Mouse (Mus musculus) liver, embryonic 13.5 days (tissue): ENCODE results near the gene Inpp4b. TPM values are rescaled to one million over a fixed set of nuclear protein-coding genes. Genes with fewer than 3 reads are reported as not detected.

Experiments used
- ATAC-seq: fragments of 200-750 bp; cut with Nextera tagmentation; 2 replicates; pipeline ENCODE4 v1.8.0; 2017; ENCODE audit warnings: low read depth, mild to moderate bottlenecking, moderate number of reproducible peaks, moderate library complexity
- DNase-seq: peaks from one replicate; pipeline ENCODE4 v3.0.0; 2022
- H3K27ac ChIP-seq: fragments of 300-500 bp; sonication (generic); 2 replicates; pipeline ENCODE4 v1.5.1; 2015; ENCODE audit warnings: moderate library complexity, mild to moderate bottlenecking, inconsistent platforms
- H3K27me3 ChIP-seq: fragments of 300-500 bp; sonication (generic); 2 replicates; pipeline ENCODE4 v1.6.1; 2015; ENCODE audit warnings: mild to moderate bottlenecking, inconsistent platforms
- H3K36me3 ChIP-seq: fragments of 300-500 bp; sonication (generic); 2 replicates; pipeline ENCODE4 v1.6.1; 2015; ENCODE audit warnings: mild to moderate bottlenecking, inconsistent platforms
- H3K4me1 ChIP-seq: fragments of 300-500 bp; sonication (generic); replicated peaks from 2 replicates; pipeline ENCODE4 v1.6.1; 2015; ENCODE audit warnings: inconsistent platforms
- H3K4me2 ChIP-seq: fragments of 300-500 bp; sonication (generic); 2 replicates; pipeline ENCODE4 v1.6.1; 2015; ENCODE audit warnings: inconsistent platforms, mild to moderate bottlenecking, moderate library complexity
- H3K4me3 ChIP-seq: fragments of 300-500 bp; sonication (generic); replicated peaks from 2 replicates; pipeline ENCODE4 v1.5.1; 2015; ENCODE audit warnings: mild to moderate bottlenecking, inconsistent platforms
- H3K9ac ChIP-seq: fragments of 300-500 bp; sonication (generic); 2 replicates; pipeline ENCODE4 v1.6.1; 2015; ENCODE audit warnings: mild to moderate bottlenecking, inconsistent platforms
- H3K9me3 ChIP-seq: fragments of 300-500 bp; sonication (generic); replicated peaks from 2 replicates; pipeline ENCODE4 v1.6.1; 2016; ENCODE audit warnings: inconsistent platforms
- WGBS: fragments of 180-500 bp; shearing (Covaris S2); methylation state at CpG from one replicate; pipeline ENCODE4 v1.1.7; 2015; ENCODE audit not compliant: insufficient replicate concordance; 5-methylcytosine and 5-hydroxymethylcytosine counted together
- polyA plus RNA-seq: library from polyadenylated mRNA; unstranded; fragments of >200 nt; fragmentation: Nextera tagmentation; extraction: Ambion mirVana; gene quantifications from 2 replicates; pipeline ENCODE4 v1.2.1, GENCODE M21; 2015

The Inpp4b gene
- polyA plus RNA-seq, 1 experiment from 2014 or later: 2.2 TPM

GRCm38 (mm10) chr8:81870466-81870865, 528.1 kb downstream of the Inpp4b start:
- no peak overlapping the region for H3K9ac ChIP-seq
- no peaks in the 10 kb centered on the region for H3K9me3 ChIP-seq
- H3K4me3 ChIP-seq: no peak overlapping the region
- ATAC-seq: no peak
- WGBS: 67% methylated on average over 2 of the region's 2 CpGs
- H3K27ac ChIP-seq: no peak overlapping the region
- no peaks in the 10 kb centered on the region for H3K36me3 ChIP-seq
- DNase-seq: no peak
- no peaks in the 10 kb centered on the region for H3K27me3 ChIP-seq
- H3K4me1 ChIP-seq: no peaks in the 10 kb centered on the region
- H3K4me2 ChIP-seq: no peak overlapping the region

DNA sequence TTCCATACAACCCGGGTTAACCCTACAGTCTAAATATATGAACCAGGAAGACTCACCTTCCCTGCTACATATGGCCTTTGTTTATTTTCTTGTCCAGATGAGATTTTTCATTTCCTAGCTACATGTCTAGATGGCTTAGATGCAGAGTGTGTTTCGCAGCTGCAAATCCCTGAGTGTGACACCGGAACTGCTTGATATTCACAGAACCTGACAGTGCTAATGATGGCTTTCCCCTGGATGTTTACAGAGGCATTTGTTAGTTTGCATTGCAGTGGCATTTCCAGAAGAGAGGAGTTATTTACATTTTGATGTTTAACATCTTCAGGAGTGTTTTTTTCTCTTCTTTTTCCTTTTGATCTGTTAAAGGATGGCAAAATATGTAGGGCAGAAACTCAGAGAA, 537.7 kb downstream of the Inpp4b start:
- no peak for ATAC-seq
- no peaks in the 10 kb centered on the region for H3K9me3 ChIP-seq
- no peak for DNase-seq
- WGBS: 67% methylated on average over 3 of the region's 3 CpGs
- no peak overlapping the region for H3K27ac ChIP-seq
- no peaks in the 10 kb centered on the region for H3K27me3 ChIP-seq
- H3K4me3 ChIP-seq: no peak overlapping the region
- H3K36me3 ChIP-seq: no peaks in the 10 kb centered on the region
- H3K9ac ChIP-seq: no peak overlapping the region
- H3K4me2 ChIP-seq: no peak overlapping the region
- no peaks in the 10 kb centered on the region for H3K4me1 ChIP-seq

- DNase-seq (no peak), ATAC-seq (no peak)
- no peaks in the 10 kb centered on the region for H3K9me3 ChIP-seq
- H3K9ac ChIP-seq: no peak overlapping the region
- 62% methylated on average over 5 of the region's 5 CpGs for WGBS
- no peak overlapping the region for H3K4me3 ChIP-seq
- H3K27me3 ChIP-seq: no peaks in the 10 kb centered on the region
- no peaks in the 10 kb centered on the region for H3K4me1 ChIP-seq
- no peak overlapping the region for H3K27ac ChIP-seq
- no peaks in the 10 kb centered on the region for H3K36me3 ChIP-seq
- no peak overlapping the region for H3K4me2 ChIP-seq
These were observed 541.8 kb downstream of the Inpp4b start for GRCm38 (mm10) chr8:81884195-81884594.

DNA sequence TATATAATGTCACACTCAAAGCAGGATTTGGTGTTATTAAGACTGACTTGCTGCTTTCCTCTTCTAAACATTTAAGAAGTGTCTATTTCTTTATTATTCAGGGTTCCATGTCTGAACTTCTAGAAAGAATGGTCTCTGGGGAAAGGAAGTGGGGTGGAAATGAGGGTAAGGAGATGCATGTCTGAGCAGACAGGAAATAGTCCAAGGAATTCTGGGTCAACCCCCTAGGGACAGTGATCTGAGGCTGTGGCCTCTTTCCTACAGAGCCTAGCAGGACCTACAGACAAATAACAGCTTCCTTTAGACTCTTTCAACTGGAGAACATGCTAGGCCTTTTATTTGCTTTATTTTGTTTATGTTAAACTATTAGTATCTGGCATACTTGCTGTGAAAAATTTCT, 546.5 kb downstream of the Inpp4b start:
- H3K4me2 ChIP-seq: no peak overlapping the region
- no peaks in the 10 kb centered on the region for H3K36me3 ChIP-seq
- no peak overlapping the region for H3K27ac ChIP-seq
- DNase-seq (no peak), ATAC-seq (no peak)
- no peaks in the 10 kb centered on the region for H3K9me3 ChIP-seq
- no peaks in the 10 kb centered on the region for H3K27me3 ChIP-seq
- no peak overlapping the region for H3K9ac ChIP-seq
- H3K4me3 ChIP-seq: no peak overlapping the region
- no peaks in the 10 kb centered on the region for H3K4me1 ChIP-seq

DNA sequence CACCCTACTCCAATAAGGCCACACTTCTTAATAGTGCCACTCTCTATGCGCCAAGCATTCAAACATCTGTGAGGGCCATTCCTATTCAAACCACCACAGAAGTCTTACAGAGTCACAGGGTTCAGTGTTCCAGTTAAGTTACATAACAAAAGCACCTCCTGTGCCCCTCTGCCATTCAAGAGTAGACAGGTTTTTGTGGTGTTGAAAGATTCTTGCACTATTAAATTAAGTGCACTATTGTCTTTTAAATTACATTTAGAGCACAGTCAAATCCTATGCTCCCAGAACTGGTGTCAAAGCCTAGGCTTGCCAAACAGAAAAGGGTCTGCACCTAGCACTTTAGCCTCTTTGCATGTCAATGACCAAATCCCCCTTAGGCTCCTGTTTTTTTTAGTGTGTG, 550.9 kb downstream of the Inpp4b start:
- Histone ChIP-seq H3K9me3 (no peaks in the 10 kb centered on the region), H3K4me2 (no peak overlapping the region), H3K4me1 (no peaks in the 10 kb centered on the region), H3K4me3 (no peak overlapping the region), H3K27me3 (no peaks in the 10 kb centered on the region), H3K36me3 (no peaks in the 10 kb centered on the region), H3K27ac (no peak overlapping the region), H3K9ac (no peak overlapping the region)
- no peak for DNase-seq
- WGBS: 67% methylated on average over 1 of the region's 1 CpGs
- no peak for ATAC-seq

DNA sequence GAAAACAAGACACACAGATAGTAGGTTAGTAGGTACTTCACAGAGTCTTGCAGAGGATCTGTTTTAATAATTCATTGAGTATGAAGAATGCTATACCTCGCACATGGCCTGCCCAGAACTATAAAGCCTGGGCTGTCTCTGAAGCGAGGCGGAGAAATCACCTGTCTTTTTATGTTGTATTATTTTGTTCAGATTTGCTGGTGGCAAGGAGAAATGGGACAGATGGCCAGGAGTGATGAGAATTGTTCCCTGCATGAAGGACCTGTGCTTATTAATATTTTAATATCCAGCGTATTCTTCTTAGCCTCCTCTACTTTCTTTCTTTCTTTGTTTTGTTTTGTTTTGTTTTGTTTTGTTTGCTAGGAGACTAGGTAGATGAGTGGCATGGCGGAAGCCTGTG, 604.5 kb downstream of the Inpp4b start:
- WGBS: 73% methylated on average over 5 of the region's 5 CpGs
- Histone ChIP-seq H3K27me3 (no peaks in the 10 kb centered on the region), H3K4me3 (no peak overlapping the region), H3K36me3 (no peaks in the 10 kb centered on the region), H3K27ac (no peak overlapping the region), H3K9me3 (no peaks in the 10 kb centered on the region), H3K4me2 (no peak overlapping the region), H3K9ac (no peak overlapping the region), H3K4me1 (no peaks in the 10 kb centered on the region)
- no peak for ATAC-seq
- no peak for DNase-seq

DNA sequence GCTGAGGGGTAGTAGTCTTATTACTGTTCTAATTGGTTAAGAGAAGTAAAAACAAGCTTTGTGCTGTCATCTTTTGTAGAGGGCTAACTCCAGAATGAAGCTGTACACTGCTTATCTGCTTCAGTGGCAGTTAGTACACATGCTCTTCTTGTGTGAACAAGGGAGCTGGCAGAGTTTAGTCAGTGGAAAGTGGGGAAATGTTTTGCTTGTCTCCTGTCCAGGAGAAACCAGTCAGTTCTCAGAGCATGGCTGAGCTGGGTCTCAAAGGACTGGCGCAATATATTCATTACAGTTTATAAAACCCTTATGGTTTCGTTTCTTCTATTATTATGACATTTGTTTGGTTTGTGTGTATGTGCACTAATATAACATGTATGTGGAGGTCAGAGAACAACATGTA, 610.7 kb downstream of the Inpp4b start:
- no peak overlapping the region for H3K4me3 ChIP-seq
- no peaks in the 10 kb centered on the region for H3K27me3 ChIP-seq
- no peak overlapping the region for H3K4me2 ChIP-seq
- H3K9me3 ChIP-seq: no peaks in the 10 kb centered on the region
- no peaks in the 10 kb centered on the region for H3K4me1 ChIP-seq
- DNase-seq (no peak), ATAC-seq (no peak)
- no peak overlapping the region for H3K9ac ChIP-seq
- H3K27ac ChIP-seq: no peak overlapping the region
- 75% methylated on average over 2 of the region's 2 CpGs for WGBS
- H3K36me3 ChIP-seq: no peaks in the 10 kb centered on the region

- Histone ChIP-seq H3K27ac (no peak overlapping the region), H3K36me3 (no peaks in the 10 kb centered on the region), H3K4me1 (no peaks in the 10 kb centered on the region), H3K4me3 (no peak overlapping the region), H3K27me3 (no peaks in the 10 kb centered on the region), H3K4me2 (no peak overlapping the region), H3K9me3 (no peaks in the 10 kb centered on the region), H3K9ac (no peak overlapping the region)
- DNase-seq: no peak
- ATAC-seq: no peak
- WGBS: 69% methylated on average over 8 of the region's 8 CpGs
These were observed 642.8 kb downstream of the Inpp4b start for GRCm38 (mm10) chr8:81985128-81985665.

DNA sequence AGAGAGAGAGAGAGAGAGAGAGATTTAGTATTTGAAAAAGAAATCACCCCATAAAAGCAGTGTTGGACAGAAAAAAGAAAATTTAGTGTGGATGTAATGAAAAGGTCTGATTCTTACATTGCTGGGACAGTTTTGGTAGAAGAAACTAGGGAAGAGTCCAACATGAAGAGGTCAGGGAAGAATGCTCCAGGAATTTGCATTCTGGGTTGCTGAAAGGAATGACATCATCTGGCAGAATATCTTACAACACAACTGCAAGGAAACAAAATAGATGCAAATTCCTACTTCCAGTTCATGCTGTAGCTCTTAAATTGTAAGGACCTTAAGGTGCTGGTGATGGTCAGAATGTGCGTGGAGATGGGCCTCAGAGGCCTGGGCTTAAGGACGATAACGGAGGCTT, 650.6 kb downstream of the Inpp4b start:
- no peaks in the 10 kb centered on the region for H3K4me1 ChIP-seq
- H3K9ac ChIP-seq: no peak overlapping the region
- no peaks in the 10 kb centered on the region for H3K9me3 ChIP-seq
- 72% methylated on average over 3 of the region's 3 CpGs for WGBS
- ATAC-seq: no peak
- no peak for DNase-seq
- H3K4me3 ChIP-seq: no peak overlapping the region
- H3K27me3 ChIP-seq: no peaks in the 10 kb centered on the region
- no peak overlapping the region for H3K27ac ChIP-seq
- no peaks in the 10 kb centered on the region for H3K36me3 ChIP-seq
- H3K4me2 ChIP-seq: no peak overlapping the region

GRCm38 (mm10) chr8:81996239-81996638, 653.9 kb downstream of the Inpp4b start:
- no peak overlapping the region for H3K4me3 ChIP-seq
- no peak overlapping the region for H3K27ac ChIP-seq
- H3K9me3 ChIP-seq: no peaks in the 10 kb centered on the region
- DNase-seq: no peak
- no peaks in the 10 kb centered on the region for H3K4me1 ChIP-seq
- no peak overlapping the region for H3K4me2 ChIP-seq
- no peak overlapping the region for H3K9ac ChIP-seq
- WGBS: 67% methylated on average over 3 of the region's 3 CpGs
- no peaks in the 10 kb centered on the region for H3K27me3 ChIP-seq
- ATAC-seq: no peak
- no peaks in the 10 kb centered on the region for H3K36me3 ChIP-seq

GRCm38 (mm10) chr8:81996823-81997222, 654.5 kb downstream of the Inpp4b start:
- no peaks in the 10 kb centered on the region for H3K4me1 ChIP-seq
- H3K9ac ChIP-seq: no peak overlapping the region
- no peaks in the 10 kb centered on the region for H3K27me3 ChIP-seq
- no peak overlapping the region for H3K27ac ChIP-seq
- DNase-seq (no peak), ATAC-seq (no peak)
- no peaks in the 10 kb centered on the region for H3K36me3 ChIP-seq
- H3K9me3 ChIP-seq: no peaks in the 10 kb centered on the region
- no peak overlapping the region for H3K4me3 ChIP-seq
- 89% methylated on average over 1 of the region's 1 CpGs for WGBS
- H3K4me2 ChIP-seq: no peak overlapping the region

- Histone ChIP-seq H3K4me2 (no peak overlapping the region), H3K9ac (no peak overlapping the region), H3K4me3 (no peak overlapping the region), H3K4me1 (no peaks in the 10 kb centered on the region), H3K27ac (no peak overlapping the region), H3K9me3 (no peaks in the 10 kb centered on the region), H3K27me3 (no peaks in the 10 kb centered on the region), H3K36me3 (no peaks in the 10 kb centered on the region)
- ATAC-seq (no peak), DNase-seq (no peak)
- WGBS: 71% methylated on average over 4 of the region's 4 CpGs
These were observed 661.8 kb downstream of the Inpp4b start for GRCm38 (mm10) chr8:82004158-82004557.
